Mouse (Mus musculus): ENCODE results near the gene Hist1h4h. TPM values are rescaled to one million over a fixed set of nuclear protein-coding genes. Genes with fewer than 3 reads are reported as not detected.
A peak's percentile ranks its signal among the peaks of the same experiment; 100 is the strongest.

Hist1h4h gene
- polyA plus RNA-seq, 1 experiment from 2014 or later, result 4.0 TPM

DNA sequence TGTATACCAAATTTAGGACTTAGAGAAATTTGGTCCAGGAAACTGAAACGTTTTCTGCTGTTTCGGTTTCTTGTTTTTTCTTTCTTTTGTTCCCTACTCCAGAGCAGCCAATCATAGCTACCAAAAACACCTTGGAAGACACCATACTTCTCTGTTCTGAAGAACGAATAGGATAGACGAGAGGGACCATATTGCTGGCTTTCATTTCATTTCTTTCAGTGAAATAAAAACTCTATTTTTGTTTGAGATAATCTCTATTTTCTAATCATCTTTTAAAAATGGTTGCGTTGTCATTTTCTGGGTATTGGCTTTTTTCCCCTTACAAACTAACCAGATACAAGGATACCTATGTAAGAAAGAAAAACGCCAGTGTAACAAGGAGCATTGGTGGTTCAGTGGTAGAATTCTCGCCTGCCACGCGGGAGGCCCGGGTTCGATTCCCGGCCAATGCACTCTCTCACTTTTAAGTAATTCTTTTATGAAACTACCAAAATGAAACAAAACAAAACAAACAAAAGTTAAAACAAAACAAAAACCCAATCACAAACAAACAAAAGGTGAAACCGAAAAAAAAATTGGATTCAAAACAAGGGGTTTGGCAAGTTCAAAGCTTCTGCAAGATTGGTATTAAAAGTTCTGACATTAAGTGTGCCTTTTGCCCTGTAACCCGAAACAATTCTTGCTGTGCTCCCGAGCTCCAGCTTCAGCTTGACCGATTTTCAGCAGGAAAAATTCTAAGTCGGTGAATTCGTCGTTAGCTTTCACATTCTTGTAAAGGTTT lies 13.8 kb upstream of the Hist1h4h start:
- H3K4me2 ChIP-seq (ENCODE audit: low read depth, severe bottlenecking), result peak overlapping the region; percentile 45
- peak overlapping the region; percentile 47 for H3K4me3 ChIP-seq (ENCODE audit: low read depth, low read length)
- WGBS, result under 1% methylated on average over 19 of the region's 19 CpGs
- H3K27ac ChIP-seq (replicated peaks; ENCODE audit: low read depth, low read length), result no peak overlapping the region
- no peak overlapping the region for H3K9ac ChIP-seq (ENCODE audit: low read length)
- no peaks in the 10 kb centered on the region for H3K4me1 ChIP-seq (ENCODE audit: control insufficient read depth, insufficient read depth, low read length)
- H3K9me3 ChIP-seq (ENCODE audit: control insufficient read depth, low read length), result no peaks in the 10 kb centered on the region
- DNase-seq (ENCODE audit: low spot score) (peak; percentile 82), ATAC-seq (ENCODE audit: insufficient number of reproducible peaks, low FRiP score, low TSS enrichment, low read depth) (peak; percentile 71)
- H3K27me3 ChIP-seq (ENCODE audit: control insufficient read depth, insufficient read depth, low read length), result no peaks in the 10 kb centered on the region
- H3K36me3 ChIP-seq (ENCODE audit: control insufficient read depth, insufficient read depth, low read length), result no peaks in the 10 kb centered on the region

DNA sequence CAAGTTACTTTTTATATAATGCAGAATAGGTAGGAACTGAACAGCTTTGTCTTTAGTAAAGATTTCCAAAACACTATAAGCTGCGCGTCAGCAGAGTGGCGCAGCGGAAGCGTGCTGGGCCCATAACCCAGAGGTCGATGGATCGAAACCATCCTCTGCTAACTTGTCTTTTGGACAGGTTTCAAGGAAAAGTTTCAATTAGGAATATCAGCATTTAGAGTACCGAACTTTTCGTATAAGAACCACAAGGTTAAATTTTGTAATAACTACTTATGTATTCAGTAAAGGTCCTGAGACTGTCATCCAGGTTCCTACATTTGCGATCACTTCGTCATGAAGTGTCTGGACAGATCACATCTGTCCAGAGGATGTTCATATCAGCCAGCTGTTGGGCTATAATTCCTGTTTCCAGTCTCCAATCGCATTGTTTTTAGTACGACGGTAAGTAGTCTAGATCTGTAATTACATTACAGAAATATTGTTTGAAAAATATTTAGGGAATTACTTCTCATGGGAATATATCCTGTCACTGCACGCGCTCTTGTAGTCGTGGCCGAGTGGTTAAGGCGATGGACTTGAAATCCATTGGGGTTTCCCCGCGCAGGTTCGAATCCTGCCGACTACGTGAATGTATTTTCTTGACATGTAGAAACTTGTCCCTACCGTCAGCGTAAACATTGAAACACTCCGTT lies 13.1 kb upstream of the Hist1h4h start:
- no peak overlapping the region for H3K27ac ChIP-seq (replicated peaks; ENCODE audit: low read depth, low read length)
- DNase-seq (ENCODE audit: low spot score), result peak; percentile 92
- H3K4me3 ChIP-seq (ENCODE audit: low read depth, low read length), result peak overlapping the region; percentile 47
- H3K4me1 ChIP-seq (ENCODE audit: control insufficient read depth, insufficient read depth, low read length), result no peaks in the 10 kb centered on the region
- H3K27me3 ChIP-seq (ENCODE audit: control insufficient read depth, insufficient read depth, low read length), result no peaks in the 10 kb centered on the region
- H3K4me2 ChIP-seq (ENCODE audit: low read depth, severe bottlenecking), result peak overlapping the region; percentile 70
- H3K9ac ChIP-seq (ENCODE audit: low read length), result no peak overlapping the region
- under 1% methylated on average over 27 of the region's 27 CpGs for WGBS
- H3K9me3 ChIP-seq (ENCODE audit: control insufficient read depth, low read length), result no peaks in the 10 kb centered on the region
- H3K36me3 ChIP-seq (ENCODE audit: control insufficient read depth, insufficient read depth, low read length), result no peaks in the 10 kb centered on the region
- peak; percentile 86 for ATAC-seq (ENCODE audit: insufficient number of reproducible peaks, low FRiP score, low TSS enrichment, low read depth)

DNA sequence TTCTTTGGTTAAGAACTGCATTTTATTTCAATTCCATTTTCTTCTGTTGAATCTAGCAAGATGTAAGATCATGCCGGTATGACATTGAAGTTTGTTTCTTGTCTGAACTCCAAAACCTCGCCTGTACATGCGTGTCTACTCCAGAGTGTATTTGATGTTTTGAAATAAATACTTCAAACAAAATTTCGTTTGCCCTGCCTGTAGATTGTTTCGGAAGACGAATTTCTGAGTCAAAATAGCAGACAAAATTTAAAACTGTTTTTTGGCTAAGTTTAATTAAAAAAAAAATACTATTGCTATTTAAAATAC lies 12.6 kb upstream of the Hist1h4h start:
- no peaks in the 10 kb centered on the region for H3K36me3 ChIP-seq (ENCODE audit: control insufficient read depth, insufficient read depth, low read length)
- no peak overlapping the region for H3K27ac ChIP-seq (replicated peaks; ENCODE audit: low read depth, low read length)
- no peak overlapping the region for H3K9ac ChIP-seq (ENCODE audit: low read length)
- peak overlapping the region; percentile 47 for H3K4me3 ChIP-seq (ENCODE audit: low read depth, low read length)
- H3K9me3 ChIP-seq (ENCODE audit: control insufficient read depth, low read length), result no peaks in the 10 kb centered on the region
- H3K27me3 ChIP-seq (ENCODE audit: control insufficient read depth, insufficient read depth, low read length), result no peaks in the 10 kb centered on the region
- no peaks in the 10 kb centered on the region for H3K4me1 ChIP-seq (ENCODE audit: control insufficient read depth, insufficient read depth, low read length)
- DNase-seq (ENCODE audit: low spot score) (no peak), ATAC-seq (ENCODE audit: insufficient number of reproducible peaks, low FRiP score, low TSS enrichment, low read depth) (no peak)
- peak overlapping the region; percentile 28; the same call in 1 of the 2 replicates for H3K4me2 ChIP-seq (ENCODE audit: low read depth, severe bottlenecking)
- under 1% methylated on average over 6 of the region's 6 CpGs for WGBS

DNA sequence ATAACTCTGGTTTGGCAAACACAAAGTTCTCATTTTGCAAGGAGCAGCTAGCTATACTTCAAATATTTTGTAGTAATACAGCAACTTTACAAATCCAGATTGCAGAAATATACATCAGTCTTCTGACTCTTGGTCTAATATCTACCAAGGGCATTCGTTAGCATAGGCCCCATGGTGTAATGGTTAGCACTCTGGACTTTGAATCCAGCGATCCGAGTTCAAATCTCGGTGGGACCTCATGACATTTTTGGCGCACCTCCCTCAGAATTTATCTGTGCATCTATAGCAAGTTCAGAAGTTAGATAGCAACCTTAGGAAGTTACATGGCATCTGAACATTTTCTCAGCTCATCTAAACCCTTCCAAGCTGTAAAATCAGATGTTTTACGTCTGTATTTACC lies 12.0 kb upstream of the Hist1h4h start:
- peak; percentile 49; the same call in 1 of the 2 replicates for ATAC-seq (ENCODE audit: insufficient number of reproducible peaks, low FRiP score, low TSS enrichment, low read depth)
- Histone ChIP-seq H3K36me3 (ENCODE audit: control insufficient read depth, insufficient read depth, low read length) (no peaks in the 10 kb centered on the region), H3K27ac (replicated peaks; ENCODE audit: low read depth, low read length) (no peak overlapping the region), H3K9me3 (ENCODE audit: control insufficient read depth, low read length) (no peaks in the 10 kb centered on the region), H3K4me2 (ENCODE audit: low read depth, severe bottlenecking) (peak overlapping the region; percentile 69), H3K4me1 (ENCODE audit: control insufficient read depth, insufficient read depth, low read length) (no peaks in the 10 kb centered on the region), H3K9ac (ENCODE audit: low read length) (no peak overlapping the region), H3K4me3 (ENCODE audit: low read depth, low read length) (peak overlapping the region; percentile 34), H3K27me3 (ENCODE audit: control insufficient read depth, insufficient read depth, low read length) (no peaks in the 10 kb centered on the region)
- under 1% methylated on average over 6 of the region's 6 CpGs for WGBS
- peak; percentile 92 for DNase-seq (ENCODE audit: low spot score)

GRCm38 (mm10) chr13:23519416-23519815 lies 11.4 kb upstream of the Hist1h4h start:
- Histone ChIP-seq H3K9me3 (ENCODE audit: control insufficient read depth, low read length) (no peaks in the 10 kb centered on the region), H3K4me2 (ENCODE audit: low read depth, severe bottlenecking) (peak overlapping the region; percentile 69), H3K4me3 (ENCODE audit: low read depth, low read length) (peak overlapping the region; percentile 34), H3K27me3 (ENCODE audit: control insufficient read depth, insufficient read depth, low read length) (no peaks in the 10 kb centered on the region), H3K9ac (ENCODE audit: low read length) (no peak overlapping the region), H3K4me1 (ENCODE audit: control insufficient read depth, insufficient read depth, low read length) (no peaks in the 10 kb centered on the region), H3K27ac (replicated peaks; ENCODE audit: low read depth, low read length) (no peak overlapping the region), H3K36me3 (ENCODE audit: control insufficient read depth, insufficient read depth, low read length) (no peaks in the 10 kb centered on the region)
- peak; percentile 88 for DNase-seq (ENCODE audit: low spot score)
- under 1% methylated on average over 10 of the region's 10 CpGs for WGBS
- ATAC-seq (ENCODE audit: insufficient number of reproducible peaks, low FRiP score, low TSS enrichment, low read depth), result peak; percentile 17; the same call in 1 of the 2 replicates

- WGBS, result under 1% methylated on average over 14 of the region's 14 CpGs
- no peak overlapping the region for H3K27ac ChIP-seq (replicated peaks; ENCODE audit: low read depth, low read length)
- H3K4me2 ChIP-seq (ENCODE audit: low read depth, severe bottlenecking), result no peak overlapping the region
- H3K4me3 ChIP-seq (ENCODE audit: low read depth, low read length), result no peak overlapping the region
- no peaks in the 10 kb centered on the region for H3K27me3 ChIP-seq (ENCODE audit: control insufficient read depth, insufficient read depth, low read length)
- H3K4me1 ChIP-seq (ENCODE audit: control insufficient read depth, insufficient read depth, low read length), result no peaks in the 10 kb centered on the region
- DNase-seq (ENCODE audit: low spot score) (peak; percentile 86), ATAC-seq (ENCODE audit: insufficient number of reproducible peaks, low FRiP score, low TSS enrichment, low read depth) (no peak)
- no peak overlapping the region for H3K9ac ChIP-seq (ENCODE audit: low read length)
- H3K9me3 ChIP-seq (ENCODE audit: control insufficient read depth, low read length), result no peaks in the 10 kb centered on the region
- no peaks in the 10 kb centered on the region for H3K36me3 ChIP-seq (ENCODE audit: control insufficient read depth, insufficient read depth, low read length)
Measured at GRCm38 (mm10) chr13:23521703-23522102, 9.1 kb upstream of the Hist1h4h start.

DNA sequence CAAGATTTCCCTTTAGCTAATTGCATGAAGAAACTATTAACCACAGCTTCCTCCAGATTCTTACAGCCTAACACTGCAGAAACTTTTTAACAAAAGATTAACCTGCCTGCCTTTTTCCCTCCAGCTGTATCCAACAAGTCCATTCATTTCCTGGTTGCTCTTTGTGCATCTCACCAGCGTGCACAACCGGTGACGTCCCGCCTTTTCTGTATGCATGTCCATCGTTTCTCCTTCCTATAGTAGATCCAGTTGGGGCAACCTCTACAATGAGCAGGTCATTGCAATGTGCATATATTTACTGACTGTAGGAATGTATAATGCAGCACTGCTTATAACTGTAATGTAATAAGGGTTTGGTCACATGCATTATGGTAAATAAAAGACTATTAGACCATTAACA lies 6.9 kb upstream of the Hist1h4h start:
- Histone ChIP-seq H3K4me1 (ENCODE audit: control insufficient read depth, insufficient read depth, low read length) (peaks cover 1% of the 10 kb centered on the region), H3K9ac (ENCODE audit: low read length) (no peak overlapping the region), H3K27ac (replicated peaks; ENCODE audit: low read depth, low read length) (no peak overlapping the region), H3K4me3 (ENCODE audit: low read depth, low read length) (no peak overlapping the region), H3K36me3 (ENCODE audit: control insufficient read depth, insufficient read depth, low read length) (no peaks in the 10 kb centered on the region), H3K9me3 (ENCODE audit: control insufficient read depth, low read length) (no peaks in the 10 kb centered on the region), H3K27me3 (ENCODE audit: control insufficient read depth, insufficient read depth, low read length) (no peaks in the 10 kb centered on the region), H3K4me2 (ENCODE audit: low read depth, severe bottlenecking) (no peak overlapping the region)
- DNase-seq (ENCODE audit: low spot score) (no peak), ATAC-seq (ENCODE audit: insufficient number of reproducible peaks, low FRiP score, low TSS enrichment, low read depth) (no peak)
- 56% methylated on average over 5 of the region's 5 CpGs for WGBS

- Histone ChIP-seq H3K27me3 (ENCODE audit: control insufficient read depth, insufficient read depth, low read length) (no peaks in the 10 kb centered on the region), H3K27ac (replicated peaks; ENCODE audit: low read depth, low read length) (no peak overlapping the region), H3K4me3 (ENCODE audit: low read depth, low read length) (no peak overlapping the region), H3K4me1 (ENCODE audit: control insufficient read depth, insufficient read depth, low read length) (peaks cover 4% of the 10 kb centered on the region), H3K9me3 (ENCODE audit: control insufficient read depth, low read length) (no peaks in the 10 kb centered on the region), H3K36me3 (ENCODE audit: control insufficient read depth, insufficient read depth, low read length) (no peaks in the 10 kb centered on the region), H3K4me2 (ENCODE audit: low read depth, severe bottlenecking) (peak overlapping the region; percentile 7; the same call in 1 of the 2 replicates), H3K9ac (ENCODE audit: low read length) (no peak overlapping the region)
- 9% methylated on average over 5 of the region's 5 CpGs for WGBS
- ATAC-seq (ENCODE audit: insufficient number of reproducible peaks, low FRiP score, low TSS enrichment, low read depth) (no peak), DNase-seq (ENCODE audit: low spot score) (peak; percentile 93)
Measured at GRCm38 (mm10) chr13:23524654-23525053, 6.2 kb upstream of the Hist1h4h start.

All from limb, embryonic 11.5 days (tissue).